Mouse (Mus musculus) G1E (cell line): Measurements from ENCODE around the gene Cpd. TPM values are rescaled to one million over a fixed set of nuclear protein-coding genes. Genes with fewer than 3 reads are reported as not detected.
A peak's percentile ranks its signal among the peaks of the same experiment; 100 is the strongest.

Source experiments
- ATAC-seq: 2 replicates; pipeline ENCODE4 v1.8.0; 2016; ENCODE audit warnings: mild to moderate bottlenecking; ENCODE audit not compliant: insufficient number of reproducible peaks, poor library complexity, low FRiP score, severe bottlenecking; ENCODE audit errors: extremely low read depth
- DNase-seq: peaks from one replicate; pipeline ENCODE4 v3.0.0; 2012; ENCODE audit warnings: low spot score
- H3K27me3 ChIP-seq: 2 replicates; pipeline ENCODE4 v1.6.1; 2012; ENCODE audit warnings: mild to moderate bottlenecking, low read length, inconsistent platforms; ENCODE audit not compliant: insufficient read depth
- H3K36me3 ChIP-seq: replicated peaks from 2 replicates; pipeline ENCODE3; 2012; ENCODE audit warnings: mild to moderate bottlenecking, inconsistent platforms
- H3K4me1 ChIP-seq: 2 replicates; pipeline ENCODE4 v1.6.1; 2012; ENCODE audit warnings: low read depth, low read length, inconsistent platforms, mixed read lengths; ENCODE audit not compliant: insufficient read depth
- H3K4me3 ChIP-seq: 2 replicates; pipeline ENCODE4 v1.5.1; 2012; ENCODE audit warnings: low read depth, mild to moderate bottlenecking, inconsistent platforms, low read length, moderate library complexity, mixed read lengths
- H3K9me3 ChIP-seq: replicated peaks from 2 replicates; pipeline ENCODE4 v1.6.1; 2012; ENCODE audit warnings: inconsistent platforms
- CTCF ChIP-seq: IDR thresholded peaks from 2 replicates; pipeline ENCODE4 v1.5.1; 2012; ENCODE audit warnings: low read depth, low read length, inconsistent platforms, mixed read lengths
- GATA1 ChIP-seq: IDR thresholded peaks from 2 replicates; pipeline ENCODE4 v1.6.1; 2012; ENCODE audit warnings: borderline replicate concordance, low read length, inconsistent platforms, mixed read lengths
- GATA2 ChIP-seq: IDR thresholded peaks from 2 replicates; pipeline ENCODE4 v1.6.1; 2012; ENCODE audit warnings: low read depth, low read length, inconsistent platforms, borderline replicate concordance
- POLR2AphosphoS5 ChIP-seq: IDR thresholded peaks from 2 replicates; pipeline ENCODE4 v1.6.1; 2012; ENCODE audit warnings: low read depth, low read length, inconsistent platforms; ENCODE audit not compliant: insufficient replicate concordance
- TAL1 ChIP-seq: conservative IDR thresholded peaks from 2 replicates; pipeline ENCODE4 v1.6.1; 2012; ENCODE audit warnings: low read depth, low read length, inconsistent platforms, mixed read lengths
- polyA plus RNA-seq: library from polyadenylated mRNA; stranded (reverse); fragments of >175 nt; gene quantifications from 2 replicates; pipeline ENCODE4 v1.2.3, GENCODE M21; 2012
- total RNA-seq, 2 experiments: library from RNA; stranded (forward) in 1 of 2; stranded (reverse) in 1 of 2; fragments of 200-1000 nt in 1 of 2; fragments of >200 nt in 1 of 2; fragmentation: Nextera tagmentation in 1 of 2; gene quantifications; 2 replicates each; pipeline ENCODE4 v1.2.3; 2014 to 2017

Gene Cpd
- total and polyA plus RNA-seq, 3 experiments, result 49.7 to 421 (median 167) TPM

- no peak for TF ChIP-seq POLR2AphosphoS5
- TF ChIP-seq TAL1, result no peak
- no peak for TF ChIP-seq GATA2
- no peak for TF ChIP-seq CTCF
- TF ChIP-seq GATA1, result no peak
Measured at GRCm38 (mm10) chr11:76872556-76873234, 25.9 kb upstream of the Cpd start.

GRCm38 (mm10) chr11:76861185-76861584 is 14.4 kb upstream of the Cpd start:
- Histone ChIP-seq H3K4me3 (no peak overlapping the region), H3K9me3 (no peaks in the 10 kb centered on the region), H3K36me3 (no peaks in the 10 kb centered on the region), H3K27me3 (peaks cover 13% of the 10 kb centered on the region), H3K4me1 (peaks cover 22% of the 10 kb centered on the region)
- DNase-seq, result no peak
- TF ChIP-seq POLR2AphosphoS5 (no peak), GATA1 (no peak), TAL1 (no peak), GATA2 (no peak), CTCF (no peak)
- no peak for ATAC-seq

More at GRCm38 (mm10) chr11:76872556-76873234, 25.9 kb upstream of the Cpd start:
- ATAC-seq (no peak), DNase-seq (no peak)
- Histone ChIP-seq H3K36me3 (no peaks in the 10 kb centered on the region), H3K9me3 (no peaks in the 10 kb centered on the region), H3K4me3 (no peak overlapping the region), H3K4me1 (peaks cover 11% of the 10 kb centered on the region; the same call in 1 of the 2 replicates), H3K27me3 (peaks cover 14% of the 10 kb centered on the region)

GRCm38 (mm10) chr11:76859261-76859660 is 12.4 kb upstream of the Cpd start:
- DNase-seq (peak; percentile 38), ATAC-seq (no peak)
- no peaks in the 10 kb centered on the region for H3K36me3 ChIP-seq
- H3K9me3 ChIP-seq, result no peaks in the 10 kb centered on the region
- TF ChIP-seq CTCF (no peak), POLR2AphosphoS5 (no peak), GATA1 (no peak), GATA2 (no peak), TAL1 (no peak)
- H3K27me3 ChIP-seq, result peaks cover 13% of the 10 kb centered on the region
- H3K4me1 ChIP-seq, result peaks cover 32% of the 10 kb centered on the region
- H3K4me3 ChIP-seq, result no peak overlapping the region

- no peak for ATAC-seq
- Histone ChIP-seq H3K4me3 (no peak overlapping the region), H3K27me3 (peaks cover 13% of the 10 kb centered on the region), H3K36me3 (no peaks in the 10 kb centered on the region), H3K9me3 (no peaks in the 10 kb centered on the region), H3K4me1 (peaks cover 32% of the 10 kb centered on the region)
- TF ChIP-seq TAL1, result no peak
- no peak for TF ChIP-seq CTCF
- TF ChIP-seq GATA2, result no peak
- TF ChIP-seq POLR2AphosphoS5, result no peak
- DNase-seq, result no peak
Measured at GRCm38 (mm10) chr11:76858781-76859180, 12.0 kb upstream of the Cpd start.

GRCm38 (mm10) chr11:76857111-76857510 is 10.3 kb upstream of the Cpd start:
- ATAC-seq (no peak), DNase-seq (no peak)
- H3K4me1 ChIP-seq, result peaks cover 32% of the 10 kb centered on the region
- H3K4me3 ChIP-seq, result no peak overlapping the region
- TF ChIP-seq GATA2, result no peak
- H3K9me3 ChIP-seq, result no peaks in the 10 kb centered on the region
- no peaks in the 10 kb centered on the region for H3K36me3 ChIP-seq
- peaks cover 13% of the 10 kb centered on the region for H3K27me3 ChIP-seq

- Histone ChIP-seq H3K27me3 (peaks cover 8% of the 10 kb centered on the region), H3K9me3 (no peaks in the 10 kb centered on the region), H3K4me1 (peaks cover 32% of the 10 kb centered on the region), H3K36me3 (no peaks in the 10 kb centered on the region), H3K4me3 (no peak overlapping the region)
- TF ChIP-seq TAL1 (no peak), CTCF (no peak), POLR2AphosphoS5 (no peak), GATA2 (no peak), GATA1 (no peak)
- DNase-seq (no peak), ATAC-seq (no peak)
Measured at GRCm38 (mm10) chr11:76856601-76857000, 9.8 kb upstream of the Cpd start.
